Mouse (Mus musculus): ENCODE results near the gene Krt39.

DNA sequence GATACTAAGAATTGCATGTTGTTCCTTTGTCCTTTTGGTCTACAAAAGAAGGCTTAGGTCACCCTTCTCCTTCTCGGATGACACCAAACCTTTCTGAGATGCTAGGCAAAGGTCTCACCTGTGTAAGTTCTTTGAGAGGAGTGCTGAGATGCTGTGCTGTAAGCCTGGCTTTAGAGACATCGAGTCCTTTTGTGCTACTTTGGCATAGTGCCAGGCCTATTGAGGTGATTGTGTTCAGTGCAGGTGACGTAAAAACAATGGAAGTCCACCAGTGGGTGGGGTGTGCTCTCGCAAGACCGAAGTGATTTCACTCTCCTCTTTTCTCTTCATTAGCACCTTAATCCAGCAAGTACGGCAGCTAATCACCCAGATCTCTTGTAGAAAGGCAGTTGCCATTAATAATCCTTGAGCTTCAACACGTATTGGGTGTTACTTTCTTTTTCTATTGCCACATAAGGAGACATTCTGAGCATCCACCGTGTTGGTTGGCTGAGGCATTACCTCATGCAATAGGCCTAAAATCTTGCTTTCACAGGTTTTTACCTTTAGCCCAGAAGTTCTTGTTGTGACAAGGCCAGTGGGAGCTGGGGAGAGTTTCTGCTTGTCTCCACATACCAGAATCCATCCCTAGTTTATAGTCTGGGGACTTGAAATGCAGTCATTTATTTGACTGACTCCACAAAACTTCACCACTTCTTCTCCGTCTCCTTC, 20.9 kb downstream of the Krt39 start:
- TF ChIP-seq HCFC1 (IDR thresholded peaks at IDR 0.05; ENCODE audit: borderline replicate concordance, insufficient read depth, low read length): no peak
- TF ChIP-seq ZC3H11A (IDR thresholded peaks at IDR 0.05; ENCODE audit: borderline replicate concordance, low read depth, low read length): no peak
- no peak for TF ChIP-seq CHD2 (IDR thresholded peaks at IDR 0.05; ENCODE audit: low read depth, low read length)
- TF ChIP-seq ZNF384 (IDR thresholded peaks at IDR 0.05; ENCODE audit: low read depth, low read length): no peak

Measured in ES-E14 (cell line).